Mouse (Mus musculus): ENCODE results near the gene Nudt21.

DNA sequence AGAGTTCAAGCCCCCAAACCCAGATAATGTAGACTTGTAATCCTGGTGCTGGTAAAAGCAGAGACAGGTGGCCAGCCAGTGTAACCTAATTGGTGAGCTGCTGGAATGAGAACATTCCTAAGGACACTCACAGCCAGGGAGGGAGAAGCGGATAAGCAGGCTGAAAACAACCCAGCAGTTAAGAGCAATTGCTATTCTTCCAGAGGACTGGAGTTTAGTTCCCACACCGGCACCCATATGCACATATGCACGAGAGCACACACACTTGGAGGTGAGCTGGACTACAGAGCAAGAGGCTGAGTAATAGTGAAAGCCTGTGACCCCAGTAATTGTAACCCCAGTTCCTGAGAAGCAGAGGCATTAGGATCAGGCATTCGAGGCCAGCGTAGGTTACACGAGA, 12.9 kb downstream of the Nudt21 start:
- no peak for TF ChIP-seq CTCF (IDR thresholded peaks at IDR 0.05; ENCODE audit: borderline replicate concordance, insufficient read depth, low read length)
- TF ChIP-seq POLR2A (IDR thresholded peaks at IDR 0.05; ENCODE audit: low read depth, low read length), result no peak
